19 mouse cellular contexts compared by ENCODE assay signal in the genomic region with DNA sequence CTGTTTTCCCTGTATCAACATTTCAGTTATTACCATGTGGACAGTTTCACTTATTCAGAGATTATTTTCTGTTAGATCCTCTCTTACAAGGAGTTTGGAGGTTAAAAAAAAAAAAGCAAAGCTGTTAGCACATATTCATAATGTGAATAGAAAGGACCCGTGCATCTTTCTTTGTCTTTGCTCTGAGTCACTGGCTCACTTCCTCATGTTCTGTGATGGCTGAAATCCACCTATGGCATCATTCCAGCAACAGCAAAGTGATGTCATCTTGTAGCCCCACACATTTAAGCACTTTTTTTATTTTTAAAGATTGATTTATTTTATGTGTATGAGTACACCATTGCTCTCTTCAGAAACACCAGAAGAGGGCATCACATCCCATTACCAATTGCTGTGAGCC. TPM values are rescaled to one million over a fixed set of nuclear protein-coding genes. Genes with fewer than 3 reads are reported as not detected.
DNase-seq lines count a peak whose midpoint lies in the region; ATAC-seq and TF ChIP-seq lines count a peak whose summit lies in the region.
"Had no signal": no experiment of that assay in that cellular context is flagged by ENCODE, and none has a peak within 500 bp of the region (broad histone marks: within the 10 kb centered on the region; RNA-seq: fewer than 3 reads in every experiment).

No protein-coding gene starts in this region.

- in situ Hi-C loops in CH12.LX (cut with MboI; ENCODE audit: low pct_ligation_motif_present, low pct_unique_long_range_greater_than_20kb, low sequenced_read_pairs): loop anchor here (25.0 kb wide), 1 partner anchor 533 kb away; no protein-coding TSS in a partner anchor

- dilution Hi-C loops in CH12.LX (cut with MboI; ENCODE audit: extremely low pct_ligation_motif_present, extremely low pct_unique_long_range_greater_than_20kb, low sequenced_read_pairs): no loop called here

- no peak overlapping the region for H3K4me3 ChIP-seq in layer of hippocampus, adult 2 months
- H3K4me3 ChIP-seq in CH12.LX (replicated peaks in 1 of 3; ENCODE audit: low read depth in 2 of 3, low read length in 2 of 3, poor library complexity in 1 of 3): no peak overlapping the region
- H3K4me3 ChIP-seq: heart, embryonic 15.5 days; hindbrain, embryonic 13.5 days; lung, embryonic 15.5 days; neural tube, embryonic 13.5 days had no signal

- peak; percentile 53; the same call in 1 of the 2 replicates for TF ChIP-seq EP300 in CH12.LX (IDR thresholded peaks at IDR 0.05; ENCODE audit: low read length)

- H3K4me1 ChIP-seq in CH12.LX (ENCODE audit: control insufficient read depth in 1 of 2, insufficient read depth in 2 of 2): peaks cover 10 to 39% of the 10 kb centered on the region in 2 experiments
- H3K4me1 ChIP-seq: hindbrain, embryonic 13.5 days; lung, embryonic 15.5 days; neural tube, embryonic 13.5 days had no signal

- TF ChIP-seq RAD21 in CH12.LX (IDR thresholded peaks at IDR 0.05; ENCODE audit: low read depth, low read length): no peak

- peaks cover 4 to 10% of the 10 kb centered on the region in 2 experiments for H3K36me3 ChIP-seq in CH12.LX (replicated peaks in 1 of 2; ENCODE audit: control insufficient read depth in 1 of 2, insufficient read depth in 1 of 2, low read length in 1 of 2)

- 0 out of 2 replicates have a peak, but pooled peaks have one; percentile 29 for TF ChIP-seq CTCF in layer of hippocampus, adult 2 months (conservative IDR thresholded peaks at IDR 0.05)
- no peak for TF ChIP-seq CTCF in CH12.LX (conservative IDR thresholded peaks at IDR 0.05 in 1 of 2, IDR thresholded peaks at IDR 0.05 in 1 of 2; ENCODE audit: low read depth in 2 of 2, low read length in 2 of 2)

- no peaks in the 10 kb centered on the region for H3K79me2 ChIP-seq in CH12.LX (replicated peaks; ENCODE audit: control insufficient read depth, extremely low read depth, insufficient read depth, poor library complexity, severe bottlenecking)

- H3K4me2 ChIP-seq in CH12.LX (ENCODE audit: insufficient read depth, low read depth, poor library complexity, severe bottlenecking): no peak overlapping the region
- H3K4me2 ChIP-seq: heart, embryonic 15.5 days; hindbrain, embryonic 13.5 days; lung, embryonic 15.5 days; neural tube, embryonic 13.5 days had no signal

- H3K9me3 ChIP-seq in CH12.LX (replicated peaks; ENCODE audit: low read length): no peaks in the 10 kb centered on the region
- H3K9me3 ChIP-seq: heart, embryonic 15.5 days; hindbrain, embryonic 13.5 days; lung, embryonic 15.5 days; neural tube, embryonic 13.5 days had no signal

- ATAC-seq in granulocyte monocyte progenitor cell, adult 5-6 weeks (replicated peaks; ENCODE audit: poor library complexity, severe bottlenecking): peak; percentile 96
- ATAC-seq: forebrain, embryonic 16.5 days had no signal

- no peak overlapping the region for H3K27ac ChIP-seq in layer of hippocampus, adult 2 months
- H3K27ac ChIP-seq in CH12.LX (ENCODE audit: insufficient read depth, low read depth): no peak overlapping the region
- H3K27ac ChIP-seq: heart, embryonic 15.5 days; hindbrain, embryonic 13.5 days; lung, embryonic 15.5 days; neural tube, embryonic 13.5 days had no signal

- H3K9ac ChIP-seq in CH12.LX (ENCODE audit: insufficient read depth, low read depth): no peak overlapping the region
- H3K9ac ChIP-seq: heart, embryonic 15.5 days; hindbrain, embryonic 13.5 days; lung, embryonic 15.5 days; neural tube, embryonic 13.5 days had no signal

- H3K27me3 ChIP-seq in CH12.LX (replicated peaks): no peaks in the 10 kb centered on the region
- H3K27me3 ChIP-seq: heart, embryonic 15.5 days; hindbrain, embryonic 13.5 days; lung, embryonic 15.5 days; neural tube, embryonic 13.5 days had no signal

- no peak for DNase-seq in layer of hippocampus, adult 2 months (ENCODE audit: low spot score in 2 of 2)
- no peak for DNase-seq in layer of hippocampus, postnatal 36 days
- DNase-seq in CH12.LX (ENCODE audit: extremely low read depth) (peak; percentile 56), MN1 (ENCODE audit: low spot score) (peak; percentile 12)
- no peak for DNase-seq in spleen, adult 18-20 months
- DNase-seq in cerebellum, adult 18-20 months: no peak
- no peak for DNase-seq in T-cell, adult 2 months (ENCODE audit: low spot score)
- DNase-seq: gastrocnemius, postnatal 36 days; kidney, adult 9 months; midbrain, embryonic 14.5 days had no signal

- no peak for TF ChIP-seq POLR2A in CH12.LX (IDR thresholded peaks at IDR 0.05; ENCODE audit: low read depth, low read length)

TF ChIP-seq in CH12.LX, 34 proteins besides CTCF, POLR2A, EP300 and RAD21:
- TF ChIP-seq ETS1 (conservative IDR thresholded peaks at IDR 0.05; ENCODE audit: low read depth, low read length) (peak; percentile 49), BHLHE40 (IDR thresholded peaks at IDR 0.05; ENCODE audit: low read depth, low read length) (peak; percentile 83), NRF1 (IDR thresholded peaks at IDR 0.05; ENCODE audit: low read depth, low read length) (no peak), GABPA (IDR thresholded peaks at IDR 0.05; ENCODE audit: insufficient replicate concordance, low read depth, low read length) (no peak), ZNF384 (IDR thresholded peaks at IDR 0.05; ENCODE audit: low read depth, low read length) (peak; percentile 86), CHD1 (IDR thresholded peaks at IDR 0.05; ENCODE audit: low read depth, low read length) (no peak), JUND (conservative IDR thresholded peaks at IDR 0.05; ENCODE audit: low read depth, low read length) (peak; percentile 58; the same call in 1 of the 2 replicates), KAT2A (IDR thresholded peaks at IDR 0.05; ENCODE audit: insufficient replicate concordance, low read length) (no peak), NELFE (IDR thresholded peaks at IDR 0.05; ENCODE audit: low read depth, low read length) (no peak)

RNA-seq across cellular contexts. Expression of a gene that starts 7.9 kb away (rescaled TPM):
- total RNA-seq in layer of hippocampus, adult 2 months (2021): 10 to 100 TPM; 15.6 to 17.4 TPM
- 10 to 100 TPM; 17.2 to 17.4 TPM for total RNA-seq in layer of hippocampus, postnatal 36 days (2021)
- total RNA-seq in CH12.LX (2012; rRNA removed) (16.7 and 18.7 TPM in 2 replicates), CH12.LX (2014; rRNA removed) (40.2 and 42.0 TPM in 2 replicates)
- polyA plus RNA-seq in CH12.LX (2012; ENCODE audit: insufficient read length, low read depth): 23.6 and 28.2 TPM in 2 replicates
- total RNA-seq in granulocyte monocyte progenitor cell, adult 5-6 weeks (2014; fragmentation: Nextera tagmentation): 54.1 and 65.1 TPM in 2 replicates
- 104 and 123 TPM in 2 replicates for total RNA-seq in granulocyte monocyte progenitor cell, adult 5-6 weeks (2017)

RNA-seq across cellular contexts. Expression of a gene that starts 42.6 kb away (rescaled TPM):
- 1 to 10 TPM in 1 of 2 experiments, under 1 TPM in 1; 0.59 to 1.3 TPM for total RNA-seq in layer of hippocampus, adult 2 months (2021)
- under 1 TPM; 0.47 to 0.86 TPM for total RNA-seq in layer of hippocampus, postnatal 36 days (2021)
- total RNA-seq in CH12.LX (2012; rRNA removed) (0.08 TPM in 2 replicates), CH12.LX (2014; rRNA removed) (0.08 and 0.61 TPM in 2 replicates)
- 0.27 and 0.37 TPM in 2 replicates for polyA plus RNA-seq in CH12.LX (2012; ENCODE audit: insufficient read length, low read depth)
- not detected in 2 replicates for total RNA-seq in granulocyte monocyte progenitor cell, adult 5-6 weeks (2014; fragmentation: Nextera tagmentation)
- total RNA-seq in granulocyte monocyte progenitor cell, adult 5-6 weeks (2017): not detected in 2 replicates

RNA-seq across cellular contexts. Expression of a gene that starts 43.2 kb away (rescaled TPM):
- not detected for total RNA-seq in layer of hippocampus, adult 2 months (2021)
- not detected for total RNA-seq in layer of hippocampus, postnatal 36 days (2021)
- total RNA-seq in CH12.LX (2012; rRNA removed) (0.21 and 0.25 TPM in 2 replicates), CH12.LX (2014; rRNA removed) (0.20 and 0.30 TPM in 2 replicates)
- 0.49 and 0.51 TPM in 2 replicates for polyA plus RNA-seq in CH12.LX (2012; ENCODE audit: insufficient read length, low read depth)
- not detected in 2 replicates for total RNA-seq in granulocyte monocyte progenitor cell, adult 5-6 weeks (2014; fragmentation: Nextera tagmentation)
- not detected in 2 replicates for total RNA-seq in granulocyte monocyte progenitor cell, adult 5-6 weeks (2017)
- total RNA-seq: layer of hippocampus, adult 18-20 months; left cerebral cortex, adult 8-10 months had no signal
- polyA plus RNA-seq: forebrain, embryonic 16.5 days; heart, embryonic 15.5 days; limb, embryonic 14.5 days; midbrain, embryonic 14.5 days; neural tube, embryonic 13.5 days had no signal

Comparison
In these comparisons a context has a peak if more than half of its experiments do, and no peak if none do; other contexts are left out.
1. DNase-seq: peak in CH12.LX (single experiment) and MN1 (single experiment); none in layer of hippocampus, adult 2 months (0 of 2), layer of hippocampus, postnatal 36 days (0 of 2), spleen, adult 18-20 months (0 of 2), cerebellum, adult 18-20 months (0 of 2) and T-cell, adult 2 months (single experiment).